Mouse (Mus musculus) cerebellum, adult 2 months (tissue): ENCODE measurements around the gene Prlh.

Experiments used
- CTCF ChIP-seq: fragments of 200-500 bp; IDR thresholded peaks from 2 replicates; pipeline ENCODE4 v1.5.1; 2011; ENCODE audit warnings: low read depth, mild to moderate bottlenecking, control low read depth, low read length, moderate library complexity, borderline replicate concordance; ENCODE audit not compliant: insufficient read depth
- POLR2A ChIP-seq: fragments of 200-500 bp; IDR thresholded peaks from 2 replicates; pipeline ENCODE4 v1.6.1; 2011; ENCODE audit warnings: low read length, control low read depth, borderline replicate concordance; ENCODE audit not compliant: insufficient read depth

- TF ChIP-seq POLR2A, result no peak
- no peak for TF ChIP-seq CTCF
Measured at GRCm38 (mm10) chr1:90953688-90954087, 780 bp downstream of the Prlh start.
